Comparison of ENCODE assay signal across 11 mouse cellular contexts in the genomic region with DNA sequence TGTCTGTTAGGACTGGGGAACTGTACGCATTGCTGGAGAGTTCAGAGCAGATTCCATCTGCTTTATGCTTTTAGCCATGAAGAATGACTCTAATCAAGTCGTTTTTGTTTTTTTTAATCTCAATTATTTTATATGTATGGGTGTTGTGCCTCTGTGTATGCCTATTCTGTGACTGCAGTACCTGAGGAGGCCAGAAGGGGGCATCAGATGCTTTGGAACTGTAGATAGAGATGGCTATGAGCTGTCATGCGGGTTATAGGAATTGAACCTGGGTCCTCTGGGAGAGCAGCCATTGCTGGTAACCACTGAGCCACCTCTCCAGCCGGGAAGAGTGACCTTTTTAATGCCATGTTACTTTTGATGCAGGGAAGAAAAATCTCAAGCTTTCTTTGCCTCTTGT. TPM values are rescaled to one million over a fixed set of nuclear protein-coding genes. Genes with fewer than 3 reads are reported as not detected.
DNase-seq lines count a peak whose midpoint lies in the region; ATAC-seq and TF ChIP-seq lines count a peak whose summit lies in the region.
"Had no signal": no experiment of that assay in that cellular context is flagged by ENCODE, and none has a peak within 500 bp of the region (broad histone marks: within the 10 kb centered on the region; RNA-seq: fewer than 3 reads in every experiment).

No protein-coding gene starts in this region.

- H3K9ac ChIP-seq in embryonic facial prominence, embryonic 11.5 days (replicated peaks; ENCODE audit: low read length): no peak overlapping the region
- no peak overlapping the region for H3K9ac ChIP-seq in liver, embryonic 11.5 days (ENCODE audit: low read depth, low read length)
- no peak overlapping the region for H3K9ac ChIP-seq in liver, postnatal 0 days (replicated peaks)
- no peak overlapping the region for H3K9ac ChIP-seq in midbrain, embryonic 13.5 days (replicated peaks)
- H3K9ac ChIP-seq: limb, embryonic 15.5 days; neural tube, embryonic 15.5 days had no signal

- no peak overlapping the region for H3K4me2 ChIP-seq in embryonic facial prominence, embryonic 11.5 days (ENCODE audit: low read depth, low read length)
- H3K4me2 ChIP-seq in liver, embryonic 11.5 days: no peak overlapping the region
- no peak overlapping the region for H3K4me2 ChIP-seq in liver, postnatal 0 days (ENCODE audit: low read depth, low read length)
- H3K4me2 ChIP-seq in midbrain, embryonic 13.5 days (replicated peaks): no peak overlapping the region
- H3K4me2 ChIP-seq: limb, embryonic 15.5 days; neural tube, embryonic 15.5 days had no signal

- H3K4me1 ChIP-seq in embryonic facial prominence, embryonic 11.5 days (ENCODE audit: control insufficient read depth, insufficient read depth, low read length): no peaks in the 10 kb centered on the region
- H3K4me1 ChIP-seq in embryonic facial prominence, embryonic 10.5 days: no peaks in the 10 kb centered on the region
- no peaks in the 10 kb centered on the region for H3K4me1 ChIP-seq in liver, embryonic 11.5 days (replicated peaks; ENCODE audit: control insufficient read depth, insufficient read depth, low read length)
- H3K4me1 ChIP-seq in G1E (ENCODE audit: insufficient read depth, low read depth, low read length): no peaks in the 10 kb centered on the region
- H3K4me1 ChIP-seq in liver, postnatal 0 days (ENCODE audit: insufficient read depth): no peaks in the 10 kb centered on the region
- no peaks in the 10 kb centered on the region for H3K4me1 ChIP-seq in midbrain, embryonic 13.5 days (replicated peaks)
- H3K4me1 ChIP-seq: limb, embryonic 15.5 days; midbrain, embryonic 10.5 days; neural tube, embryonic 15.5 days had no signal

- ATAC-seq in embryonic facial prominence, embryonic 11.5 days (replicated peaks; ENCODE audit: insufficient number of reproducible peaks, low FRiP score, low TSS enrichment, low read depth): no peak
- ATAC-seq in liver, embryonic 11.5 days (replicated peaks; ENCODE audit: low FRiP score): no peak
- peak; percentile 48; the same call in 1 of the 2 replicates for ATAC-seq in G1E (ENCODE audit: extremely low read depth, insufficient number of reproducible peaks, low FRiP score, poor library complexity, severe bottlenecking)
- ATAC-seq in liver, postnatal 0 days: no peak
- ATAC-seq in midbrain, embryonic 13.5 days: no peak
- ATAC-seq in cerebellum, adult (ENCODE audit: insufficient number of reproducible peaks, low FRiP score, low TSS enrichment): no peak

- TF ChIP-seq CTCF in G1E (IDR thresholded peaks at IDR 0.05; ENCODE audit: low read depth, low read length): peak; percentile 22; the same call in 1 of the 2 replicates
- TF ChIP-seq CTCF in liver, postnatal 0 days (IDR thresholded peaks at IDR 0.05; ENCODE audit: low read depth): peak; percentile 60

- peak; percentile 12 for DNase-seq in embryonic facial prominence, embryonic 11.5 days (ENCODE audit: low spot score)
- DNase-seq in embryonic facial prominence, embryonic 10.5 days (ENCODE audit: low spot score): no peak
- DNase-seq in liver (peak; percentile 9), G1E (ENCODE audit: low spot score) (no peak)
- DNase-seq in liver, embryonic 11.5 days (ENCODE audit: low spot score): no peak
- peak; percentile 33 for DNase-seq in liver, postnatal 0 days

- WGBS in embryonic facial prominence, embryonic 11.5 days: 84% methylated on average over 4 of the region's 4 CpGs
- WGBS in embryonic facial prominence, embryonic 10.5 days: 92% methylated on average over 4 of the region's 4 CpGs
- 85% methylated on average over 4 of the region's 4 CpGs for WGBS in liver, embryonic 11.5 days
- WGBS in liver, postnatal 0 days (ENCODE audit: insufficient replicate concordance): 84% methylated on average over 4 of the region's 4 CpGs
- WGBS in midbrain, embryonic 13.5 days: 96% methylated on average over 4 of the region's 4 CpGs

- no peak overlapping the region for H3K4me3 ChIP-seq in embryonic facial prominence, embryonic 11.5 days (ENCODE audit: low read depth, low read length)
- no peak overlapping the region for H3K4me3 ChIP-seq in embryonic facial prominence, embryonic 10.5 days
- H3K4me3 ChIP-seq in liver, embryonic 11.5 days (ENCODE audit: low read depth, low read length): no peak overlapping the region
- no peak overlapping the region for H3K4me3 ChIP-seq in G1E (ENCODE audit: low read depth, low read length)
- H3K4me3 ChIP-seq in liver, postnatal 0 days (ENCODE audit: low read depth, low read length): no peak overlapping the region
- H3K4me3 ChIP-seq in midbrain, embryonic 13.5 days (replicated peaks): no peak overlapping the region
- H3K4me3 ChIP-seq: limb, embryonic 15.5 days; midbrain, embryonic 10.5 days; neural tube, embryonic 15.5 days had no signal

- H3K27me3 ChIP-seq in embryonic facial prominence, embryonic 11.5 days (ENCODE audit: control insufficient read depth, insufficient read depth, low read length): no peaks in the 10 kb centered on the region
- no peaks in the 10 kb centered on the region for H3K27me3 ChIP-seq in embryonic facial prominence, embryonic 10.5 days (replicated peaks; ENCODE audit: low read depth, poor library complexity, severe bottlenecking)
- H3K27me3 ChIP-seq in liver, embryonic 11.5 days (replicated peaks; ENCODE audit: control insufficient read depth, insufficient read depth, low read length): no peaks in the 10 kb centered on the region
- no peaks in the 10 kb centered on the region for H3K27me3 ChIP-seq in G1E (ENCODE audit: insufficient read depth, low read length)
- no peaks in the 10 kb centered on the region for H3K27me3 ChIP-seq in liver, postnatal 0 days (ENCODE audit: insufficient read depth, low read length)
- no peaks in the 10 kb centered on the region for H3K27me3 ChIP-seq in midbrain, embryonic 13.5 days
- H3K27me3 ChIP-seq: limb, embryonic 15.5 days; neural tube, embryonic 15.5 days had no signal

- no peak overlapping the region for H3K27ac ChIP-seq in embryonic facial prominence, embryonic 11.5 days (replicated peaks; ENCODE audit: low read depth, low read length)
- H3K27ac ChIP-seq in embryonic facial prominence, embryonic 10.5 days (replicated peaks): no peak overlapping the region
- H3K27ac ChIP-seq in liver, embryonic 11.5 days (ENCODE audit: low read depth, low read length): no peak overlapping the region
- no peak overlapping the region for H3K27ac ChIP-seq in liver, postnatal 0 days (ENCODE audit: low read depth)
- H3K27ac ChIP-seq in midbrain, embryonic 13.5 days: no peak overlapping the region
- H3K27ac ChIP-seq: limb, embryonic 15.5 days; midbrain, embryonic 10.5 days; neural tube, embryonic 15.5 days had no signal

- 0 out of 2 replicates have a peak, but pooled peaks cover 3% of the 10 kb centered on the region for H3K9me3 ChIP-seq in embryonic facial prominence, embryonic 11.5 days (replicated peaks; ENCODE audit: control insufficient read depth, low read length)
- H3K9me3 ChIP-seq in embryonic facial prominence, embryonic 10.5 days: peaks cover 8% of the 10 kb centered on the region; the same call in 1 of the 2 replicates
- 0 out of 2 replicates have a peak, but pooled peaks cover 4% of the 10 kb centered on the region for H3K9me3 ChIP-seq in liver, embryonic 11.5 days (ENCODE audit: control insufficient read depth, low read length)
- no peaks in the 10 kb centered on the region for H3K9me3 ChIP-seq in G1E (replicated peaks)
- H3K9me3 ChIP-seq in liver, postnatal 0 days (ENCODE audit: low read length): no peaks in the 10 kb centered on the region
- H3K9me3 ChIP-seq in midbrain, embryonic 13.5 days: no peaks in the 10 kb centered on the region
- H3K9me3 ChIP-seq: limb, embryonic 15.5 days; neural tube, embryonic 15.5 days had no signal

- no peak for TF ChIP-seq EP300 in liver, postnatal 0 days (IDR thresholded peaks at IDR 0.05; ENCODE audit: low read depth)

- H3K36me3 ChIP-seq in embryonic facial prominence, embryonic 11.5 days (replicated peaks; ENCODE audit: control insufficient read depth, insufficient read depth, low read depth, low read length): peaks cover 10% of the 10 kb centered on the region
- H3K36me3 ChIP-seq in embryonic facial prominence, embryonic 10.5 days (replicated peaks): peaks cover 96% of the 10 kb centered on the region
- peaks cover 50% of the 10 kb centered on the region for H3K36me3 ChIP-seq in liver, embryonic 11.5 days (ENCODE audit: control insufficient read depth, insufficient read depth, low read length)
- H3K36me3 ChIP-seq in G1E (replicated peaks): peaks cover 93% of the 10 kb centered on the region
- peaks cover 53% of the 10 kb centered on the region for H3K36me3 ChIP-seq in liver, postnatal 0 days (replicated peaks; ENCODE audit: insufficient read depth, low read length)
- H3K36me3 ChIP-seq in midbrain, embryonic 13.5 days: peaks cover 85% of the 10 kb centered on the region

RNA-seq across cellular contexts. Expression of gene Mrpl19, which starts 9.4 kb away (rescaled TPM):
- polyA plus RNA-seq in embryonic facial prominence, embryonic 11.5 days (2014; fragmentation: Nextera tagmentation; extraction: Ambion mirVana): 68.0 and 68.9 TPM in 2 replicates
- 65.2 and 67.7 TPM in 2 replicates for polyA plus RNA-seq in embryonic facial prominence, embryonic 10.5 days (2016; fragmentation: Nextera tagmentation; extraction: Ambion mirVana)
- polyA plus RNA-seq in liver, embryonic 11.5 days (2014; fragmentation: Nextera tagmentation; extraction: Ambion mirVana): 77.9 and 81.9 TPM in 2 replicates
- total RNA-seq in G1E (2014; fragmentation: Nextera tagmentation) (29.3 and 30.2 TPM in 2 replicates), G1E (2017) (20.3 and 26.4 TPM in 2 replicates)
- polyA plus RNA-seq in G1E (2012): 4.5 and 6.4 TPM in 2 replicates
- polyA plus RNA-seq in liver, postnatal 0 days (2015; fragmentation: Nextera tagmentation; extraction: Ambion mirVana): 11.4 and 14.2 TPM in 2 replicates
- polyA plus RNA-seq in midbrain, embryonic 13.5 days (2015; fragmentation: Nextera tagmentation; extraction: Ambion mirVana): 41.9 and 49.5 TPM in 2 replicates

RNA-seq across cellular contexts. Expression of gene Gcfc2, which starts 32.9 kb away (rescaled TPM):
- 14.3 and 15.4 TPM in 2 replicates for polyA plus RNA-seq in embryonic facial prominence, embryonic 11.5 days (2014; fragmentation: Nextera tagmentation; extraction: Ambion mirVana)
- polyA plus RNA-seq in embryonic facial prominence, embryonic 10.5 days (2016; fragmentation: Nextera tagmentation; extraction: Ambion mirVana): 10.7 and 11.9 TPM in 2 replicates
- polyA plus RNA-seq in liver, embryonic 11.5 days (2014; fragmentation: Nextera tagmentation; extraction: Ambion mirVana): 10.7 and 12.4 TPM in 2 replicates
- total RNA-seq in G1E (2014; fragmentation: Nextera tagmentation) (69.0 and 77.4 TPM in 2 replicates), G1E (2017) (48.2 and 57.4 TPM in 2 replicates)
- 5.0 and 5.9 TPM in 2 replicates for polyA plus RNA-seq in G1E (2012)
- 1.7 and 2.0 TPM in 2 replicates for polyA plus RNA-seq in liver, postnatal 0 days (2015; fragmentation: Nextera tagmentation; extraction: Ambion mirVana)
- polyA plus RNA-seq in midbrain, embryonic 13.5 days (2015; fragmentation: Nextera tagmentation; extraction: Ambion mirVana): 8.5 and 9.6 TPM in 2 replicates

Comparison
In these comparisons a context has a peak if more than half of its experiments do, and no peak if none do; other contexts are left out.
1. DNase-seq: peak in embryonic facial prominence, embryonic 11.5 days (single experiment), liver (single experiment) and liver, postnatal 0 days (single experiment); none in embryonic facial prominence, embryonic 10.5 days (single experiment), liver, embryonic 11.5 days (single experiment) and G1E (single experiment).